Mouse (Mus musculus) retina, postnatal 7 days (tissue): Measurements from ENCODE around the gene Erp27.
"Not testable (repeated sequence)": the region's sequence is repeated elsewhere in the genome, so short reads cannot be mapped to it uniquely, and the experiment has no call there.

Experiments used
- DNase-seq: peaks from one replicate; pipeline ENCODE4 v3.0.0-alpha.2; 2012; ENCODE audit warnings: low read depth, low spot score

Erp27 gene

GRCm38 (mm10) chr6:136922080-136922479 is at the start of gene Erp27:
Gene Erp27, minus strand, starts transcription at chr6:136922180.
- no peak for DNase-seq

GRCm38 (mm10) chr6:136968877-136969276 is 46.9 kb upstream of the Erp27 start:
- not testable (repeated sequence) for DNase-seq

GRCm38 (mm10) chr6:136967466-136967865 is 45.5 kb upstream of the Erp27 start:
- no peak for DNase-seq

DNA sequence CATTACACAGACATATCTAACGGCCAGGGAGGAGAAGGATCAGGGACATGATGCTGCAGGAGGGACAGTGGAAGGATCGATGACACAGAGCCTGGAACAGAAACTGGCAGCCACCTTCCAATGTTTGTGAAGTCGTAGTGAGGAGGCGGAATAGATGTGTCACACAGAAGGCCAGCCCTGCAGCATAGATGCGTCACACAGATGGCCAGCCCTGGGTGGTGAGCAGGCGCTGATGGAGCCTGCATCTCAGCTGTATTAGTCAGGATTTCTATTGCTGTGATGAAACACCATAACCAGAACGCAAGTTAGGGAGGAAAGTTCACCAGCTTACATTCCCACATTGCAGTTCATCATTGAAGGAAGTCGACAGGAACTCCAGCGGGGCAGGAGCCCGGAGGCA is 43.9 kb upstream of the Erp27 start:
- DNase-seq, result no peak

- DNase-seq, result no peak
Observed at GRCm38 (mm10) chr6:136964609-136965510, 42.9 kb upstream of the Erp27 start.

DNA sequence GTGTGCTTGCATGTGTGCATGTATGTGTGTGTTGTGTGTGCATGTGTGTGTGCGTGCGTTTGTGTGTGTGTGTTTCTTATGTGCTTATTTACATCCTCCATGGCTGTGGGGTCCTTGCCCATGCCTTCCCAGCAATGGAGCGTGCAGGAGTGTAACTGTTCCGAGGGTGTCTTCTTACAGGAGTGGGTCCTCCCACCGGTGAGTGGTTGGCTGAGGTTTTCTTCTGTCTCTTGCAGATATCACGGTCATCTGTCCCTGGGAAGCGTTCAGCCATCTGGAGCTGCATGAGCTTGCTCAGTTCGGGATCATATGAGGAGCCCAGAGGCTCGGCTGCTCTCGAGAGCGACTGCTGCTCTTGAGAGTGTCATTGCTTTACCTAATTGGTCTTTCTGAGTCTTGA is 41.0 kb upstream of the Erp27 start:
- DNase-seq, result no peak

- DNase-seq, result no peak
Observed at GRCm38 (mm10) chr6:136959131-136959530, 37.2 kb upstream of the Erp27 start.

DNA sequence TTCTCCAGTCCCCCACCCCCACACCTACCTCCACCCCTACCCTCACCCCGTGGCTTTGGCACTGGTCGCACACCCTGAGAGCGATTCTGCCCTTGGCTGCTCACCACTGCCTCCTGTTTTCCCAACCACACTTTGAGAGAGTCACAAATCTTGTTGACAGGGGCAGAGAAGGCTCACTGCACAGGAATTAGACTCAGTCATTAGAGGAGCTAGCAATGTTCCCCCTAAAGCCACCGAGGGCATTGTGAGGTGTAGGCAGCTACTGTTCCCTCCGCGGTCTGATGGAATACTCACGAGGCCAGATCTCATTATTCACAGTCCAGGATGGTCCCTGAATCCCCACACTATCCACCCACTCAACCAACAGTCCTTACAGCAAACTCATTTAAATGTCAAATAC is 35.1 kb upstream of the Erp27 start:
- no peak for DNase-seq

DNA sequence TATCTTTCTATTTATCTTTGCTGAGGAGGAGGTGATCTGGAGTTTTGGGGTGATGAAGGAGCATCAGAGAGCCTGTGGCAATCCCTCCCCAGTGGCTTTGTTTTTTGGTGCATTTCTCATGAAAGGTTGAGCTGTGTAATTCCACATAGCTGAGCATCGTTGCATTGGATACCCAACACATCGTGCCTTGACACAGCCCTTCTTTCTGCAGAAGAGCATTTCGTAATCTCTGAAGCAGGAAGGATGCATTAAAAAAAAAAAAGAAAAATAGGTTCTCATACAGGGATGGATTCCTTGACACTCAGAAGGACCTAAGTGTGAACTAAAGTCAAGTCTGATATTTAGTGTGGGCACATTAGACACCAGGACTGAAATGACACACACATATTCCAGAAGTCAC is 33.3 kb upstream of the Erp27 start:
- DNase-seq, result no peak

- DNase-seq, result no peak
Observed at GRCm38 (mm10) chr6:136954715-136955114, 32.7 kb upstream of the Erp27 start.

- no peak for DNase-seq
Observed at GRCm38 (mm10) chr6:136954192-136954591, 32.2 kb upstream of the Erp27 start.

DNA sequence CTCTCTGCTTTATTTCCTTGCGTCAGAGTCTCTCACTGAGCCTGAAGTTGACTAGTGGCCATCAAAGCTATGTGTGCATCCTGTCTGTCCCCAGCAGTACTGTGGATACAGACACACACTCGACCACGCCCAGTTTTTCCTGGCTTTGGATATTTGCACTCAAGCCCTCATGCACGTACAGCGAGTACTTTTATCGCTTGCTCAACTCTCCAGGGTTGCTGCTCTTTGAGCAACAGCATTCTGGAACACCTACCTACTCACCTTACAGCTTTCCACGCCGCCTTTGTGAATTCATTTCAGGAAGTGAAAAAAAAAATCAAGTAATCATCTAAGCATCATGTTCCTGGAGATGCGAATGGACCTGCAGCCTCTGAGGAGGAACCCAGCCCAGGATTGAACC is 30.9 kb upstream of the Erp27 start:
- no peak for DNase-seq

DNA sequence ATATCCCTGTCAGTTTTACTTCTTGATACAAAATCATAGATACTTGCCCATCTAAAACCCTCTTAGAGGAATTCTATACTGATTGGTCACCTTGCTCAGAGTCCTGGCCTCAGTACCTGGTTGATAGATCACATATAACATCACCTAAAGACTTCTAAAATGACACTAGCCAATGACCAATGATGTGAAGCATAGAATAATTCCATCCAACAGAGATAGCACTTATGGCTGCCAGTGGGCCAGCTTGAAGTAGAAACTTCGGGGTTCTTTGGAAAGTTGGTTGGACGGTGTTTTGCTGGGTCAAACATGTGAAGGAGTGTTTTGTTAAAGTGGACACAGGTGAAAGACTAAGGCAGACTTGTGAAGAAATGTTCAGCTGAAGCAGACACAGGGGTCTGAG is 28.2 kb upstream of the Erp27 start:
- no peak for DNase-seq

- DNase-seq, result no peak
Observed at GRCm38 (mm10) chr6:136947716-136948115, 25.7 kb upstream of the Erp27 start.

DNA sequence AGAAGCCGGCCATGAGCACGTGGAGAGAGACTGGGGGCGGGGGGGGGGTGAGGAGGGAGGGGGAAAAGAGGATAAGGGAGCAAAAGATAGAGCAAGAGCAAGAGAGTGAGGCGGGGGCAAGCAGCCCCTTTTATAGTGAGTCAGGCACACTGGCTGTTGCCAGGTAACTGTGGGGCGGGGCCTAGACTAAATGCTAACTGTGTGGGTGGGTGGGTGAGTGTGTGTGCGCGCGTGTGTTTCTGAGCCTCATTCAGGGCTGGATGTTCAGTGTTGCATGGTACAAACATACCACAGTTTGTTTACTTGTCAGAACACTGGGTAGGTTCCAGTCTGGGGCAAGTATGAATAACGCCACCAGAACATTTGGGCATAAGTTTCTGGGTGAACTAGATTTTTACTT is 25.0 kb upstream of the Erp27 start:
- no peak for DNase-seq

DNA sequence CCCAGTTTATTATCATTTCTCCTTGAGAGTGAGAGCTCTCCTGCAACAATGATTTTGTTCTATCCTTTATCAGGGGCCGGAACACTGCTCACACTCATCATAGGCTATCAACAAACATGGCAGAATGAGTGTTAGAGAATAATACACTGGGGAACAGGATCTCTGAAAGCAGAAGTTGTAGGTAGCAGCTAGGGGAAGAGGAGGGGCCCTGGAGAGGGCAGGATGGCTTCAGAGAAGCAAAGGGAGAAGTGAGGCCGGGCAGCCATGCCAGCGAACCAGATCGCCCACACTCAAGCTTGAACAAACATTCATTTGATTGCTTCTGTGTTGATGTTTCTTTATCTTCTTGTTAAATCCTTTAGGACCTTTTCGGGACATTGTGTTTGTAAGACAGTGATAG is 24.3 kb upstream of the Erp27 start:
- no peak for DNase-seq

GRCm38 (mm10) chr6:136944511-136944910 is 22.5 kb upstream of the Erp27 start:
- no peak for DNase-seq

GRCm38 (mm10) chr6:136943392-136943791 is 21.4 kb upstream of the Erp27 start:
- no peak for DNase-seq

- DNase-seq, result no peak
Observed at GRCm38 (mm10) chr6:136942280-136942679, 20.3 kb upstream of the Erp27 start.

DNA sequence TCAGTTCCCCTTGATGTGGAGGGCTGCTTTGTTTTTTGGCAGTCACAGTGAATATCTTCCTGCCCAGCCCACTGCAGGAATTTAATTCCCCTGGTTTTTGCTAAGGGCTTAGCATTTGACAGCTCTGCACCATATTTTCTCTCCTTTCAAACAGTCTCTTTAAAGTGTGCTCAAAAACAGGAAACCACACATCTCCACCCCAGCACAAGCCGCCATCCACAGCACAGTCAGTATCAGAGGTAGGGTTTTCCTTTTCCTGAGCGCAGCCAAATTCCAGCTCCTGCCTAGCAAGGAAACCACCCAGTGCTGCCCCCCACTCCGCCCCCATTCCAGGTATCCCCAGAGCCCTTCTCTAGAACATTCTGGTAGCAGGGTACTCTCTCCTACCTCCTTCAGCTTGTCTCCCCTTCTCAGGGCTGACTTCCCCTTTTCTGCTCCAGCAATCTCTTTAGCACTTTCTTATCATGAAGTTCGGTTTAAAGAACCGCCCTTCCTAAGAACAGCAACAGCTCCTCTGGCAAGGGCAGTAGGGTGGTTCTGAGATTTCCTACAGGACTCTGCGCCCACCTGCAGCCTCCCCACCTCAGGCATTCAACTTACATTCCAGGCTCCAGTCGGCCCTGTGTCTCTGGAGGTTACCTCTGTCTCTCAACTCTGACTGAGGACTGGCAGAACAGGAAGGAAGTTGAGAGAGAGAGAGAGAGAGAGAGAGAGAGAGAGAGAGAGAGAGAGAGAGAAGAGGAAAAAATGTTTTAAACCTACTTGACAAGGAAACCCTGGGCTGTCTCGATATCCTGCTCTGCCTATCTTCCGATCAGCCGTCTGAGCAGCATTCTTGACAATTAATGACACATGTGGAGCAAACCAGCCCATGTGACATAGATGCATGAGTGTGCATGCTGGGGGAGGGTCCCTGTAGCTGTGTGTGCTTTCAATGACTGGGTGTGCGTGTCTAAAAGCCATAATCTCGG is 19.4 kb upstream of the Erp27 start, which contains the start of gene Arhgdib:
Gene Arhgdib (minus strand): TSS at position 849 of the 971 bp plus-strand sequence.
- DNase-seq, result no peak

DNA sequence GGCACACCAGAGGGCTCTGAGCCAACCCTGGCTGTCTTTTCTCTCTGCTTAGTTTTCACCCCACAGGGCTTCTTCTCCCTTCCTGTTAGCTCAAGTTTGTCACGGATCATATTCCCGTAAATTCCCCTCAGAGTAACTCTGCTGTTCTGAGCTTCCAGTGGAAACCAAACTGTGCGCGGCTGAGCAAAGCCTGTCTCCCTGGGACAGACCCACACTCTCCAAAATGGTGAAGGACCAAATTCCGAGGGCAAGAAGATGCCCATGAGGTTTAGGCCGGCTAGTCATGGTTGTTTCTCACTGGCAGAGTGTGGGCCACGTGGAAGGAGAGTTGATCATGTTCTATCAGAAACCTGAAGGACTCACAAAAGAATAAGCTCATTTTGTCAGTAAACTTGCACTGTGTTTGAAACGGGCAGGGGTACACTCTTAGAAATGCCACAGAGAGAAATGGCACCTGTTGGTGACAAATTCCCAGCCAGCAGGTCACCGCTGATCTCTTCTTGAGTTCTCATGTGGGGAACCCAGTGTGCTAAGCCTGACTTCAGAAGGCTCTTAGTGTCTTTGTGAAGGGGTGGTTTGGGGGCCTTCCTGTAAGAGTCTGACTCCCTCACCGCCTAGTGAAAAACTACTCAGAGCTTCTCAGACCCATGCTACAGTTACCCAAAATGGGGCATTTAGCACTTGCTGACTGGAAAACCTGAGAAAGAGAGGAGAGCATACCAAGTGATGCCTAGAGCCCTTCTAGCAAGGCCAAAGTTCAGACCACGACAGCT is 18.4 kb upstream of the Erp27 start:
- no peak for DNase-seq
